Mouse (Mus musculus): ENCODE results near the gene Ccdc190. TPM values are rescaled to one million over a fixed set of nuclear protein-coding genes. Genes with fewer than 3 reads are reported as not detected.

The Ccdc190 gene
- total RNA-seq, 2 experiments from 2014 or later: not detected

Other genes with a start within 250 kb of the Ccdc190 start
- 1 to 10 TPM; 6.1 TPM for gene Rgs4, start 181.0 kb upstream of the Ccdc190 start, total RNA-seq (2021)
- 1 to 10 TPM; 2.9 to 4.1 TPM for gene Hsd17b7, start 40.6 kb downstream of the Ccdc190 start, total RNA-seq (2021)
- 10 to 100 TPM; 17.8 to 18.2 TPM for gene Ddr2, start 182.1 kb downstream of the Ccdc190 start, total RNA-seq (2021)
- gene Uap1, start 246.3 kb downstream of the Ccdc190 start, total RNA-seq (2021): 10 to 100 TPM; 44.6 to 52.2 TPM

Data from gastrocnemius, postnatal 36 days (tissue).